Mouse (Mus musculus) lung, adult 2 months (tissue): ENCODE measurements around the gene Hist1h1e.
"Not testable (repeated sequence)": the region's sequence is repeated elsewhere in the genome, so short reads cannot be mapped to it uniquely, and the experiment has no call there.

Experiments
- CTCF ChIP-seq: fragments of 200-500 bp; IDR thresholded peaks from 2 replicates; pipeline ENCODE4 v1.5.1; 2011; ENCODE audit warnings: mild to moderate bottlenecking, low read length, control low read depth; ENCODE audit not compliant: insufficient read depth
- POLR2A ChIP-seq: fragments of 200-500 bp; IDR thresholded peaks from 2 replicates; pipeline ENCODE4 v1.6.1; 2011; ENCODE audit warnings: low read depth, mild to moderate bottlenecking, control low read depth, low read length, borderline replicate concordance; ENCODE audit errors: extremely low read depth

GRCm38 (mm10) chr13:23575864-23576313 lies 46.5 kb downstream of the Hist1h1e start:
- TF ChIP-seq CTCF, POLR2A: not testable (repeated sequence)
